Mouse (Mus musculus) myocyte (in vitro differentiated cells): Measurements from ENCODE around the gene Cep85l. TPM values are rescaled to one million over a fixed set of nuclear protein-coding genes. Genes with fewer than 3 reads are reported as not detected.

Experiments
- H3K27me3 ChIP-seq: one replicate; pipeline ENCODE4 v1.6.1; 2011; ENCODE audit not compliant: control insufficient read depth, insufficient read depth, insufficient read length
- H3K36me3 ChIP-seq: one replicate; pipeline ENCODE4 v1.6.1; 2011; ENCODE audit not compliant: control insufficient read depth, insufficient read depth
- H3K4me2 ChIP-seq: one replicate; pipeline ENCODE4 v1.6.1; 2011; ENCODE audit warnings: low read depth, control low read depth
- H3K4me3 ChIP-seq: one replicate; pipeline ENCODE4 v1.5.1; 2011; ENCODE audit warnings: mild to moderate bottlenecking, control low read depth, moderate library complexity
- H3K79me2 ChIP-seq: one replicate; pipeline ENCODE4 v1.6.1; 2011; ENCODE audit not compliant: control insufficient read depth, insufficient read depth
- H3ac ChIP-seq: one replicate; pipeline ENCODE4 v1.6.1; 2011; ENCODE audit not compliant: control insufficient read depth, insufficient read length
- CEBPB ChIP-seq: IDR thresholded peaks from 2 replicates; pipeline ENCODE4 v1.6.1; 2011; ENCODE audit warnings: mild to moderate bottlenecking, moderate library complexity; ENCODE audit not compliant: poor library complexity, insufficient read depth, severe bottlenecking
- E2F4 ChIP-seq: IDR thresholded peaks from one replicate; pipeline ENCODE4 v1.6.1; 2011; ENCODE audit warnings: mild to moderate bottlenecking, control low read depth, moderate library complexity; ENCODE audit not compliant: insufficient read depth
- MAX ChIP-seq: IDR thresholded peaks from one replicate; pipeline ENCODE4 v1.6.1; 2011; ENCODE audit warnings: low read depth, mild to moderate bottlenecking, control low read depth
- MYOD1 ChIP-seq, 3 experiments: IDR thresholded peaks; one replicate each; pipeline ENCODE4 v1.6.1; 2011; ENCODE audit warnings: control low read depth in 2 of 3, low read depth in 2 of 3, mild to moderate bottlenecking in 2 of 3, moderate library complexity in 1 of 3; ENCODE audit not compliant: insufficient read length in 2 of 3, control insufficient read depth in 1 of 3
- MYOG ChIP-seq, 3 experiments: IDR thresholded peaks; one replicate each; pipeline ENCODE4 v1.6.1; 2011; ENCODE audit warnings: control low read depth in 2 of 3, low read depth in 2 of 3, mild to moderate bottlenecking in 2 of 3; ENCODE audit not compliant: insufficient read length in 2 of 3, control insufficient read depth in 1 of 3, insufficient read depth in 1 of 3
- POLR2A ChIP-seq: IDR thresholded peaks from one replicate; pipeline ENCODE4 v1.6.1; 2011; ENCODE audit warnings: low read depth, mild to moderate bottlenecking, control low read depth, moderate library complexity; ENCODE audit not compliant: insufficient read length
- POLR2AphosphoS2 ChIP-seq: IDR thresholded peaks from one replicate; pipeline ENCODE4 v1.6.1; 2011; ENCODE audit warnings: low read depth, control low read depth; ENCODE audit not compliant: insufficient read length
- REST ChIP-seq: IDR thresholded peaks from one replicate; pipeline ENCODE4 v1.6.1; 2011; ENCODE audit warnings: mild to moderate bottlenecking, control low read depth, moderate library complexity; ENCODE audit not compliant: insufficient read depth, insufficient read length
- SRF ChIP-seq: IDR thresholded peaks from one replicate; pipeline ENCODE4 v1.6.1; 2011; ENCODE audit warnings: low read depth; ENCODE audit not compliant: control insufficient read depth, insufficient read length
- TCF12 ChIP-seq: IDR thresholded peaks from one replicate; pipeline ENCODE4 v1.6.1; 2011; ENCODE audit warnings: mild to moderate bottlenecking, control low read depth; ENCODE audit not compliant: poor library complexity, insufficient read depth, severe bottlenecking
- TCF3 ChIP-seq: IDR thresholded peaks from one replicate; pipeline ENCODE4 v1.6.1; 2011; ENCODE audit warnings: low read depth, control low read depth; ENCODE audit not compliant: insufficient read length
- USF1 ChIP-seq: IDR thresholded peaks from one replicate; pipeline ENCODE4 v1.6.1; 2011; ENCODE audit warnings: low read depth, mild to moderate bottlenecking, control low read depth, moderate library complexity
- polyA plus RNA-seq: library from polyadenylated mRNA; unstranded; fragments of >200 nt; fragmentation: generic; extraction: Trizol; gene quantifications from one replicate; pipeline ENCODE4 v1.2.1, GENCODE M21; 2012; ENCODE audit warnings: missing spikeins

Gene Cep85l
- 0.72 TPM for polyA plus RNA-seq

DNA sequence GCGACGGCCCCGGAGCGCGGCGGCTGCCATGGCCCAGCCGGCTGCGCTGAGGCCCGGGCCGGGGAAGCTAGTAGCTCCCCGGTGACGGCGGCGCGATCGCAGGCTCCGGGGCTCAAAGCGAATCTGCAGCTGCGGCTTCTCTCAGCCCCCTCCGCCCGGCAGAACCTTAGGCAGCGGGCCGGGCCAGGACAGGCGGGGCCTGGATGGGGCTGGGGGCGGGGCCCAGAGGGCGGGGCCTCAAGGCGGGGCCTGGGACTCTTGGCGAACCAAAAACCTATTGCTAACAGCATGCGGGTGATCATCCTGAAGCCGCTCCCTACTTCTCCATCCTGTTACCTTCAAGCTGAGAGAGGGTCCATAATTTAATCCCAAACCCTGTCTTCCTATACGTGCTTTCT is at the start of gene Cep85l:
Gene Cep85l, minus strand, starts transcription at position 239 of the 398 bp plus-strand sequence.
- peak within 1 kb of the TSS; percentile 65 for H3ac ChIP-seq
- no peaks in the 10 kb centered on the region for H3K27me3 ChIP-seq
- TF ChIP-seq MYOG (IDR thresholded peaks at IDR 0.05; ENCODE audit: control insufficient read depth in 1 of 3, insufficient read depth in 1 of 3, insufficient read length in 2 of 3, low read depth in 2 of 3) (peak in 1 of 3 experiments; percentile 35), POLR2A (peak; percentile 89), MAX (no peak), POLR2AphosphoS2 (peak; percentile 85), REST (no peak), CEBPB (no peak), USF1 (no peak), SRF (no peak), MYOD1 (IDR thresholded peaks at IDR 0.05; ENCODE audit: control insufficient read depth in 1 of 3, insufficient read length in 2 of 3, low read depth in 2 of 3) (peak in 1 of 3 experiments; percentile 13), TCF3 (no peak), TCF12 (no peak), E2F4 (no peak)
- peaks cover 16% of the 10 kb centered on the region for H3K79me2 ChIP-seq
- no peaks in the 10 kb centered on the region for H3K36me3 ChIP-seq
- H3K4me3 ChIP-seq: peak within 1 kb of the TSS; percentile 39
- H3K4me2 ChIP-seq: peak within 1 kb of the TSS; percentile 87

- TF ChIP-seq TCF12 (no peak), MYOD1 (IDR thresholded peaks at IDR 0.05; ENCODE audit: control insufficient read depth in 1 of 3, insufficient read length in 2 of 3, low read depth in 2 of 3) (no peak), POLR2AphosphoS2 (no peak), REST (no peak), TCF3 (no peak), USF1 (no peak), POLR2A (no peak)
- Histone ChIP-seq H3ac (no peak overlapping the region), H3K36me3 (no peaks in the 10 kb centered on the region), H3K79me2 (no peaks in the 10 kb centered on the region), H3K4me2 (no peak overlapping the region), H3K27me3 (no peaks in the 10 kb centered on the region), H3K4me3 (no peak overlapping the region)
Measured at GRCm38 (mm10) chr10:53428695-53429447, 49.1 kb upstream of the Cep85l start.

DNA sequence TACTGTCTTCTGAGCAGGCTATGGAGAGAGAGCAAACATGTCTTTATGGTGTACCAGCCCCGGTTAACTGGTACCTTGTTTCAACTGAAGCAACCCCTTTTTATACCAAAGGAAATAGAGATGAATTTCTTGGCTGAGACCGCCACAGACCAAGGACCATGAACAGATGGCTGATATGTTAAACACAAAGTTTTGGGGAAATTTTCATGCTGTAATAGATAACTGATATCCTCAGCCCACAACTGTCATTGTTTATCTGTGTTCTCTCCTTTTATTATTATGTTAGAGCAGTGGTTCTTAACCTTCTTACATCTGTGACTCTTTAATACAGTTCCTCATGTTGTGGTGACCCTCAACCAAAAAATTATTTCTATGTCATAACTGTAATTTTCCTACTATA is 46.8 kb upstream of the Cep85l start:
- Histone ChIP-seq H3ac (no peak overlapping the region), H3K36me3 (no peaks in the 10 kb centered on the region), H3K79me2 (no peaks in the 10 kb centered on the region), H3K4me3 (no peak overlapping the region), H3K4me2 (no peak overlapping the region), H3K27me3 (no peaks in the 10 kb centered on the region)
- TF ChIP-seq SRF: no peak
- TF ChIP-seq MYOD1 (IDR thresholded peaks at IDR 0.05; ENCODE audit: control insufficient read depth in 1 of 3, insufficient read length in 2 of 3, low read depth in 2 of 3): no peak
- no peak for TF ChIP-seq CEBPB
- no peak for TF ChIP-seq MAX
- no peak for TF ChIP-seq POLR2AphosphoS2
- no peak for TF ChIP-seq MYOG (IDR thresholded peaks at IDR 0.05; ENCODE audit: control insufficient read depth in 1 of 3, insufficient read depth in 1 of 3, insufficient read length in 2 of 3, low read depth in 2 of 3)
- TF ChIP-seq TCF3: no peak
- no peak for TF ChIP-seq POLR2A
- no peak for TF ChIP-seq TCF12
- TF ChIP-seq E2F4: no peak

GRCm38 (mm10) chr10:53423091-53423490 is 43.3 kb upstream of the Cep85l start:
- Histone ChIP-seq H3K4me3 (no peak overlapping the region), H3K79me2 (no peaks in the 10 kb centered on the region), H3ac (no peak overlapping the region), H3K4me2 (no peak overlapping the region), H3K36me3 (no peaks in the 10 kb centered on the region), H3K27me3 (no peaks in the 10 kb centered on the region)
- TF ChIP-seq TCF12 (no peak), MYOD1 (IDR thresholded peaks at IDR 0.05; ENCODE audit: control insufficient read depth in 1 of 3, insufficient read length in 2 of 3, low read depth in 2 of 3) (no peak), POLR2A (no peak), CEBPB (no peak), MAX (no peak), POLR2AphosphoS2 (no peak), E2F4 (no peak), TCF3 (no peak), USF1 (no peak), MYOG (IDR thresholded peaks at IDR 0.05; ENCODE audit: control insufficient read depth in 1 of 3, insufficient read depth in 1 of 3, insufficient read length in 2 of 3, low read depth in 2 of 3) (no peak), REST (no peak), SRF (no peak)

DNA sequence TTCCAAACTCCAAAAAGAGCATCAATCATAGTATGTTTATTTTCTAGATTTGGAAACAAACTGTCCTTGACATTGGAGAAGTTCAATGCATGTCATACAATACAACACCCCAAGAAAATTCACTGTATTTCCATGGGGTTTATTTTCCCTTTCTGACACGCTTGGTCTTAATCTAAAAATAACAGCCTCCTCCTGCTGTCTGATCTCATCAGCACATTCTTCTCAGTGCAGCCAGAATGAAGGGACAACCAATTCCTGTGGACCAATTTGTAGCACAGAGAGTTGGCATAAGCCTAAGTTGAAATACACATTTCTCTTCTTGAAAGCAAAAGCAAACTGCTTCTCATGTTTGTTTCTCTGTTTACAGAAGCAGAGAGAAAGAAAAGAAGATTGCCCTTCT is 42.5 kb upstream of the Cep85l start:
- Histone ChIP-seq H3K4me3 (no peak overlapping the region), H3K4me2 (peak overlapping the region; percentile 46), H3K79me2 (no peaks in the 10 kb centered on the region), H3K36me3 (no peaks in the 10 kb centered on the region), H3K27me3 (no peaks in the 10 kb centered on the region), H3ac (no peak overlapping the region)
- TF ChIP-seq E2F4 (no peak), CEBPB (no peak), TCF3 (no peak), TCF12 (no peak), SRF (no peak), MYOG (IDR thresholded peaks at IDR 0.05; ENCODE audit: control insufficient read depth in 1 of 3, insufficient read depth in 1 of 3, insufficient read length in 2 of 3, low read depth in 2 of 3) (no peak), MAX (no peak), MYOD1 (IDR thresholded peaks at IDR 0.05; ENCODE audit: control insufficient read depth in 1 of 3, insufficient read length in 2 of 3, low read depth in 2 of 3) (no peak), POLR2AphosphoS2 (no peak), POLR2A (no peak), USF1 (no peak), REST (no peak)
